Mouse (Mus musculus): ENCODE data around the gene S100a3.

The S100a3 gene

GRCm38 (mm10) chr3:90585595-90585994 lies 25.2 kb downstream of the S100a3 start:
- Histone ChIP-seq H3K27me3 (ENCODE audit: control insufficient read depth, insufficient read depth, low read length, poor library complexity, severe bottlenecking) (no peaks in the 10 kb centered on the region), H3K36me3 (ENCODE audit: control insufficient read depth, insufficient read depth, low read length, poor library complexity, severe bottlenecking) (no peaks in the 10 kb centered on the region)
- peak; percentile 76 for DNase-seq (ENCODE audit: low read depth, low spot score)

GRCm38 (mm10) chr3:90586016-90586643 lies 25.8 kb downstream of the S100a3 start:
- Histone ChIP-seq H3K36me3 (ENCODE audit: control insufficient read depth, insufficient read depth, low read length, poor library complexity, severe bottlenecking) (no peaks in the 10 kb centered on the region), H3K27me3 (ENCODE audit: control insufficient read depth, insufficient read depth, low read length, poor library complexity, severe bottlenecking) (no peaks in the 10 kb centered on the region)
- DNase-seq (ENCODE audit: low read depth, low spot score), result peak; percentile 29

- Histone ChIP-seq H3K27me3 (ENCODE audit: control insufficient read depth, insufficient read depth, low read length, poor library complexity, severe bottlenecking) (no peaks in the 10 kb centered on the region), H3K36me3 (ENCODE audit: control insufficient read depth, insufficient read depth, low read length, poor library complexity, severe bottlenecking) (no peaks in the 10 kb centered on the region)
- peak; percentile 82 for DNase-seq (ENCODE audit: low read depth, low spot score)
Measured at GRCm38 (mm10) chr3:90586906-90587305, 26.5 kb downstream of the S100a3 start.

- DNase-seq (ENCODE audit: low read depth, low spot score), result peak; percentile 51
- Histone ChIP-seq H3K27me3 (ENCODE audit: control insufficient read depth, insufficient read depth, low read length, poor library complexity, severe bottlenecking) (no peaks in the 10 kb centered on the region), H3K36me3 (ENCODE audit: control insufficient read depth, insufficient read depth, low read length, poor library complexity, severe bottlenecking) (no peaks in the 10 kb centered on the region)
Measured at GRCm38 (mm10) chr3:90587361-90588101, 27.2 kb downstream of the S100a3 start.

- DNase-seq (ENCODE audit: low read depth, low spot score), result no peak
- no peaks in the 10 kb centered on the region for H3K36me3 ChIP-seq (ENCODE audit: control insufficient read depth, insufficient read depth, low read length, poor library complexity, severe bottlenecking)
- no peaks in the 10 kb centered on the region for H3K27me3 ChIP-seq (ENCODE audit: control insufficient read depth, insufficient read depth, low read length, poor library complexity, severe bottlenecking)
Measured at GRCm38 (mm10) chr3:90589390-90589789, 29.0 kb downstream of the S100a3 start.

- DNase-seq (ENCODE audit: low read depth, low spot score), result no peak
- Histone ChIP-seq H3K27me3 (ENCODE audit: control insufficient read depth, insufficient read depth, low read length, poor library complexity, severe bottlenecking) (no peaks in the 10 kb centered on the region), H3K36me3 (ENCODE audit: control insufficient read depth, insufficient read depth, low read length, poor library complexity, severe bottlenecking) (no peaks in the 10 kb centered on the region)
Measured at GRCm38 (mm10) chr3:90589947-90590346, 29.6 kb downstream of the S100a3 start, which contains the start of gene S100a2. Gene S100a2, plus strand, starts transcription at chr3:90590247.

- H3K27me3 ChIP-seq (ENCODE audit: control insufficient read depth, insufficient read depth, low read length, poor library complexity, severe bottlenecking), result no peaks in the 10 kb centered on the region
- no peak for DNase-seq (ENCODE audit: low read depth, low spot score)
- no peaks in the 10 kb centered on the region for H3K36me3 ChIP-seq (ENCODE audit: control insufficient read depth, insufficient read depth, low read length, poor library complexity, severe bottlenecking)
Measured at GRCm38 (mm10) chr3:90594466-90594865, 34.1 kb downstream of the S100a3 start.

GRCm38 (mm10) chr3:90595556-90595955 lies 35.2 kb downstream of the S100a3 start:
- Histone ChIP-seq H3K27me3 (ENCODE audit: control insufficient read depth, insufficient read depth, low read length, poor library complexity, severe bottlenecking) (no peaks in the 10 kb centered on the region), H3K36me3 (ENCODE audit: control insufficient read depth, insufficient read depth, low read length, poor library complexity, severe bottlenecking) (no peaks in the 10 kb centered on the region)
- no peak for DNase-seq (ENCODE audit: low read depth, low spot score)

GRCm38 (mm10) chr3:90596810-90597209 lies 36.4 kb downstream of the S100a3 start:
- no peak for DNase-seq (ENCODE audit: low read depth, low spot score)
- Histone ChIP-seq H3K27me3 (ENCODE audit: control insufficient read depth, insufficient read depth, low read length, poor library complexity, severe bottlenecking) (no peaks in the 10 kb centered on the region), H3K36me3 (ENCODE audit: control insufficient read depth, insufficient read depth, low read length, poor library complexity, severe bottlenecking) (no peaks in the 10 kb centered on the region)

GRCm38 (mm10) chr3:90597736-90598135 lies 37.4 kb downstream of the S100a3 start:
- no peaks in the 10 kb centered on the region for H3K27me3 ChIP-seq (ENCODE audit: control insufficient read depth, insufficient read depth, low read length, poor library complexity, severe bottlenecking)
- no peaks in the 10 kb centered on the region for H3K36me3 ChIP-seq (ENCODE audit: control insufficient read depth, insufficient read depth, low read length, poor library complexity, severe bottlenecking)
- no peak for DNase-seq (ENCODE audit: low read depth, low spot score)

GRCm38 (mm10) chr3:90598212-90598611 lies 37.8 kb downstream of the S100a3 start:
- Histone ChIP-seq H3K27me3 (ENCODE audit: control insufficient read depth, insufficient read depth, low read length, poor library complexity, severe bottlenecking) (no peaks in the 10 kb centered on the region), H3K36me3 (ENCODE audit: control insufficient read depth, insufficient read depth, low read length, poor library complexity, severe bottlenecking) (no peaks in the 10 kb centered on the region)
- no peak for DNase-seq (ENCODE audit: low read depth, low spot score)

GRCm38 (mm10) chr3:90599401-90599800 lies 39.0 kb downstream of the S100a3 start:
- Histone ChIP-seq H3K27me3 (ENCODE audit: control insufficient read depth, insufficient read depth, low read length, poor library complexity, severe bottlenecking) (no peaks in the 10 kb centered on the region), H3K36me3 (ENCODE audit: control insufficient read depth, insufficient read depth, low read length, poor library complexity, severe bottlenecking) (no peaks in the 10 kb centered on the region)
- DNase-seq (ENCODE audit: low read depth, low spot score), result no peak

- H3K36me3 ChIP-seq (ENCODE audit: control insufficient read depth, insufficient read depth, low read length, poor library complexity, severe bottlenecking), result no peaks in the 10 kb centered on the region
- H3K27me3 ChIP-seq (ENCODE audit: control insufficient read depth, insufficient read depth, low read length, poor library complexity, severe bottlenecking), result no peaks in the 10 kb centered on the region
- DNase-seq (ENCODE audit: low read depth, low spot score), result no peak
Measured at GRCm38 (mm10) chr3:90600036-90600435, 39.7 kb downstream of the S100a3 start.

- no peak for DNase-seq (ENCODE audit: low read depth, low spot score)
- H3K27me3 ChIP-seq (ENCODE audit: control insufficient read depth, insufficient read depth, low read length, poor library complexity, severe bottlenecking), result no peaks in the 10 kb centered on the region
- no peaks in the 10 kb centered on the region for H3K36me3 ChIP-seq (ENCODE audit: control insufficient read depth, insufficient read depth, low read length, poor library complexity, severe bottlenecking)
Measured at GRCm38 (mm10) chr3:90600458-90601195, 40.2 kb downstream of the S100a3 start.

GRCm38 (mm10) chr3:90601486-90602110 lies 41.2 kb downstream of the S100a3 start, which contains the start of gene Gm42674:
Gene Gm42674, plus strand, starts transcription at chr3:90601904.
- no peak for DNase-seq (ENCODE audit: low read depth, low spot score)
- no peaks in the 10 kb centered on the region for H3K36me3 ChIP-seq (ENCODE audit: control insufficient read depth, insufficient read depth, low read length, poor library complexity, severe bottlenecking)
- H3K27me3 ChIP-seq (ENCODE audit: control insufficient read depth, insufficient read depth, low read length, poor library complexity, severe bottlenecking), result no peaks in the 10 kb centered on the region

All from splenic B cell, adult 2 months (primary cell).